Mouse (Mus musculus) layer of hippocampus, adult 9-11 months (tissue): ENCODE data around the gene Crnn.

Experiments used
- DNase-seq: peaks from one replicate; pipeline ENCODE4 v3.0.0; 2022

The Crnn gene

DNA sequence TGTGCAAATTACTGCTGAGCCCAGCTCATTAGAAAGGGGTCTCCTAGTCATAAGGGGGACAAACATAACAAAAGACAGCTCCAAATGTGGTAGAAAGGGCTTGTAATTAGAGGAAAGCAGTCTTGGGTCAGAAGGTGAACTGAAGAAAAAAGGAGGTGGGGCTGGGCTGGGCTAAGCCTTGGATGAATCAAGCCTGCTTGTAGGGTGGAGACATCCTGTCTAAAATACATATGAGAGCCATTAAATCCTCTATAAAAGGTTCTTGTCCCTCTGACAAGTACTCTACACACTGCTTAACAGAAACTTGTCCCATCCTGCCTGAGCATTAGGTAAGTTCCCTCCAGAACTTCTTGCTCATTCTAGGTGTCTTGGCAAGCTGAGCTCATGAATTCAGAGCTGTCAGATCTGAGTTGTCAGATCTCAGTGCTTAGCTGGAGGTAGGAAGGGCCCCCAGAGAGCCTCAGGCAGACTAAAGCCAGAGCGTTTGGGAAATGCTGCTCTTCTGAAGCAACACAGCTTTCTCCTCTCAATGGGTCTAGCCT is at the start of gene Crnn:
Gene Crnn (plus strand): TSS at position 278 of the 542 bp plus-strand sequence.
- DNase-seq: no peak

GRCm38 (mm10) chr3:93096447-93096846 is 48.1 kb upstream of the Crnn start:
- DNase-seq: no peak

DNA sequence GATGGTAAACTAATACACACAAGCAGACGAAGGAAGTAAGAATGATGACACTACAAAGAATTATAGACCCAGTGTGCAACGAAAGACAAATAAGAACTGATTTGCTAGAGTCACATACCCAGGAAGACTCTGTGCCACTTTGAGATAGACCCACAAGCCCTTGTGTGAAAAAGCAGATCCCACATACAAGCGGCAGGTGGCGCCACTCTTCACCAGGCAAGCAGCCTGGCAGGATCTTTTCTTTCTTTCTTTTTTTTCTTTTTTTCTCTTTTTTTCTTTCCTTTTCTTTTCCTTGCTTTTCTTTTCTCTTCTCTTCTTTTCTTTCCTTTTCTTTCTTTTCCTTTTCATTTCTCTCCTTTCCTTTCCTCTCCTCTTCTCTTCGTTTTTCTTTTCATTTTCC is 32.9 kb upstream of the Crnn start:
- DNase-seq: no peak

- no peak for DNase-seq
These were observed 30.1 kb upstream of the Crnn start for GRCm38 (mm10) chr3:93114481-93114880.

- DNase-seq: no peak
These were observed 25.5 kb upstream of the Crnn start for GRCm38 (mm10) chr3:93119101-93119500.

GRCm38 (mm10) chr3:93128052-93128451 is 16.5 kb upstream of the Crnn start:
- DNase-seq: no peak

DNA sequence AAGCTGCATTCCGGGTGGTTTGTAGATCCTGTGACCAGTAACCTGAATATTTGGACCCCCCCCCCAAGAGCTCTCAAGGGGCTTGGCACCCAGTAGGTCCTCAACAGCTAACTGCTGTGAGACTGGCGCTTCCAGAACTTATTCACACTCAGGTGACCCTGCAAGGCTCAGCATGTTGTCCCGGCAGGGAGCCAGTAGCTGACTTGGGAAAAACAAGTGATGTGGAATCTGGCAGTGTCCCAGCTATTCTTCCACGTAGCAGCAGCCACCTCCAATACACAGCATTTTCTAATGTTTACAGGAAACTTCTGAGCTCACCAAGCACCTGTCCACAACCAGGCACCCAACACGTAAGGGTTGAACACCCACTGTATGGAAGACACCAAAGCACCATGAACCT is 15.5 kb upstream of the Crnn start:
- DNase-seq: no peak

- no peak for DNase-seq
These were observed 14.1 kb upstream of the Crnn start for GRCm38 (mm10) chr3:93130460-93130859.

- DNase-seq: no peak
These were observed 17.9 kb downstream of the Crnn start for GRCm38 (mm10) chr3:93162502-93162901.

DNA sequence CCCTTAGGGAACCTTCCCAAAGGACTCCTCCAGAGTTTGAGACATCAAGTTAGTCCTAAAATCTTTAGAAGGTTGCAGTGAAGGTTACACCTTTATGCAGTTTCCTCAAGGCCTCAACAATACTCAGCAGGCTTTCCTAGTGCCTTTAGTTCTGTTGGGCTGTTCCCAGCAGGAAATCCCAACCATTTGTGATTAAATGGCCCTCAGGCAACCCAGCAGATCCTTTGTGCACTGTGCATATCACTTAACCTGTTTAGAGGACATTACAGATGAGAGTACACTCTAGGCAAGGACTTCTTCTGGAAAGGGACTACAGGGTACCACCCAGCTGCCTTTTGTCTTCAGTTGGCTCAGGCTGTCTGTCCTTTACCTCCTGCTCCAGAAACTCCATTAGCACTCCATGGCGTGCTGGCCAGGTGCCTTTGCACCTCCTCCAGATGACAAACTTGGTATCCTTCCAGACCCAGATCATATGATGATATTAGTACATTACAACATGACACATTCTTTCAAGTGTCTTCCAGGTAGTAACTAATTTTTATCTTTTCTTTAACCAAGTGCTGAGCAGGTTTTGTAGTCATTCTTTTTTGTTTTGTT is 18.5 kb downstream of the Crnn start:
- DNase-seq: no peak

DNA sequence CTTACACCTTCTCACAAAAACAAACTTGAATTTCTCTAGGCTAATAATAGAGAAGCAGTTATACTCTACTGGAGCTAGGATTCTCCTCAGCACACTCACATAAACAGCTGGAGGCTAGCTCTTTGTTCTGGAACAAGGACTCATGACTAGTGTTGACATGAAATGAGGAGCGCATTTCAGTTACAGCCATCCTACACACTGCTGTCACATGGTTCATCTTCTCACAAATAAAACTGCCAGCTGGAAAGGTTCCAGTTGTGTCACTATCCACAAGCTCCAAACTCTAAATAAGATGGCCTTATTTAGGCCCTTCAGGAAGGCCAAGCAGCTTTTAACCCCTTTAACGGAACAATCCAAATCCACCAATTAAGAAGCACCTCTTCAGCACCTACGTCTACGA is 36.3 kb downstream of the Crnn start:
- peak; percentile 5 for DNase-seq

DNA sequence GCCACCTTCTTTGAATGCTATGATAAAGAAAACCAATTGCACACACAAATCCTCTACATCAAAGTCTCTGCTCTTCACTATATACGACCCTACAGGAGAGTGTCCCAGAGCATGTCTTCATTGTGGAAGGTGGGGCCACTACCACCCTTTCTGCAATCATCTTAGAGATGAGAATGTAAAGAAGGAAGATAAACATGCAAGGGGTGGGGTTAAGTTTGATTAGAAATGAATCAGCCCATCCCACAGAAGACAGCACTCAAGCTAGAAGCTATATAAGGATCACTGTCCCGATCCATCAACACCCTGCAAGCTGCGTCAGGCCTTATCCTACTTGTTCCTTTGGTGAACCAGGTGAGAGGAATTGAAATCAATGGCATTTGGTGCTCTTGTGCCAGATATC is 52.4 kb downstream of the Crnn start, which contains the start of gene Flg2:
Gene Flg2 (plus strand): TSS at position 301 of the 400 bp plus-strand sequence.
- no peak for DNase-seq
